28 mouse cellular contexts compared by ENCODE assay signal in genomic region chr17:35763101-35763500, GRCm38 (mm10). TPM values are rescaled to one million over a fixed set of nuclear protein-coding genes. Genes with fewer than 3 reads are reported as not detected.
"Had no signal": no experiment of that assay in that cellular context is flagged by ENCODE, and none has a peak within 500 bp of the region (broad histone marks: within the 10 kb centered on the region; RNA-seq: fewer than 3 reads in every experiment).

No protein-coding gene starts in this region.

- H3K4me1 ChIP-seq: hindbrain, embryonic 13.5 days; hindbrain, embryonic 15.5 days; kidney, embryonic 15.5 days; limb, embryonic 13.5 days; limb, embryonic 15.5 days had no signal

- H3K9me3 ChIP-seq: heart, embryonic 13.5 days; heart, embryonic 15.5 days; hindbrain, embryonic 15.5 days; kidney, embryonic 15.5 days; limb, embryonic 13.5 days; limb, embryonic 15.5 days; liver, embryonic 13.5 days had no signal

- DNase-seq: gastrocnemius, adult 2 months; gastrocnemius, postnatal 10 days; gastrocnemius, postnatal 25 days; heart, adult 11 months; heart, adult 2 months; heart, postnatal 14 days; heart, postnatal 36 days; kidney, adult 11 months; kidney, adult 2 months; kidney, adult 9 months; kidney, postnatal 14 days; kidney, postnatal 36 days; layer of hippocampus, adult 9-11 months; layer of hippocampus, postnatal 36 days; left cerebral cortex, postnatal 4 days; liver, embryonic 13.5 days had no signal

- ATAC-seq: hindbrain, postnatal 0 days; intestine, embryonic 16.5 days had no signal

- H3K4me3 ChIP-seq: gastrocnemius, adult 2 months; heart, adult 2 months; heart, embryonic 13.5 days; heart, embryonic 15.5 days; hindbrain, embryonic 13.5 days; hindbrain, embryonic 15.5 days; kidney, embryonic 15.5 days; limb, embryonic 13.5 days; limb, embryonic 15.5 days; liver, embryonic 13.5 days had no signal

- H3K27ac ChIP-seq: gastrocnemius, adult 2 months; heart, adult 2 months; heart, embryonic 13.5 days; heart, embryonic 15.5 days; hindbrain, embryonic 13.5 days; hindbrain, embryonic 15.5 days; hindbrain, postnatal 0 days; kidney, embryonic 15.5 days; kidney, postnatal 0 days; limb, embryonic 13.5 days; limb, embryonic 15.5 days had no signal

- H3K27me3 ChIP-seq: heart, embryonic 13.5 days; heart, embryonic 15.5 days; hindbrain, embryonic 13.5 days; hindbrain, embryonic 15.5 days; kidney, embryonic 15.5 days; limb, embryonic 13.5 days; limb, embryonic 15.5 days; liver, embryonic 13.5 days had no signal

- H3K36me3 ChIP-seq: heart, embryonic 13.5 days; heart, embryonic 15.5 days; hindbrain, embryonic 13.5 days; hindbrain, embryonic 15.5 days; kidney, embryonic 15.5 days; limb, embryonic 13.5 days; limb, embryonic 15.5 days had no signal

- H3K4me2 ChIP-seq: heart, embryonic 11.5 days; heart, embryonic 13.5 days; heart, embryonic 15.5 days; hindbrain, embryonic 13.5 days; hindbrain, embryonic 15.5 days; kidney, embryonic 15.5 days; limb, embryonic 13.5 days; limb, embryonic 15.5 days; liver, embryonic 13.5 days had no signal

- H3K9ac ChIP-seq: heart, embryonic 13.5 days; heart, embryonic 15.5 days; hindbrain, embryonic 13.5 days; hindbrain, embryonic 15.5 days; kidney, embryonic 15.5 days; limb, embryonic 13.5 days; limb, embryonic 15.5 days; liver, embryonic 13.5 days had no signal

RNA-seq across cellular contexts. Expression of gene Ddr1, which starts 58.7 kb away (rescaled TPM):
- total RNA-seq: hematopoietic stem cell, adult 5-6 weeks had no signal
